Mouse (Mus musculus): ENCODE results near the gene Igflr1. TPM values are rescaled to one million over a fixed set of nuclear protein-coding genes. Genes with fewer than 3 reads are reported as not detected.

The Igflr1 gene
- polyA plus RNA-seq, 1 experiment from 2014 or later: 3.0 TPM

- H3K4me1 ChIP-seq (ENCODE audit: insufficient read depth): 0 out of 2 replicates have a peak, but pooled peaks cover 3% of the 10 kb centered on the region
- WGBS: 69% methylated on average over 10 of the region's 10 CpGs
- no peak for DNase-seq
- H3K36me3 ChIP-seq (ENCODE audit: insufficient read depth): no peaks in the 10 kb centered on the region
- TF ChIP-seq CTCF (IDR thresholded peaks at IDR 0.05; ENCODE audit: low read depth): no peak
- no peak overlapping the region for H3K9ac ChIP-seq
- no peaks in the 10 kb centered on the region for H3K27me3 ChIP-seq (ENCODE audit: insufficient read depth, low read length)
- H3K9me3 ChIP-seq (ENCODE audit: low read depth, low read length): no peaks in the 10 kb centered on the region
- H3K4me3 ChIP-seq (ENCODE audit: low read depth, low read length): no peak overlapping the region
- H3K27ac ChIP-seq (ENCODE audit: low read depth): no peak overlapping the region
- no peak overlapping the region for H3K4me2 ChIP-seq
- no peak for ATAC-seq (ENCODE audit: insufficient read depth)
Observed at GRCm38 (mm10) chr7:30593579-30594509, 28.6 kb downstream of the Igflr1 start.

- no peak for TF ChIP-seq CTCF (IDR thresholded peaks at IDR 0.05; ENCODE audit: low read depth)
- DNase-seq (no peak), ATAC-seq (ENCODE audit: insufficient read depth) (no peak)
- no peaks in the 10 kb centered on the region for H3K36me3 ChIP-seq (ENCODE audit: insufficient read depth)
- no peak overlapping the region for H3K9ac ChIP-seq
- no peaks in the 10 kb centered on the region for H3K27me3 ChIP-seq (ENCODE audit: insufficient read depth, low read length)
- H3K9me3 ChIP-seq (ENCODE audit: low read depth, low read length): no peaks in the 10 kb centered on the region
- H3K4me2 ChIP-seq: no peak overlapping the region
- H3K4me1 ChIP-seq (ENCODE audit: insufficient read depth): 0 out of 2 replicates have a peak, but pooled peaks cover 3% of the 10 kb centered on the region
- WGBS: 59% methylated on average over 4 of the region's 4 CpGs
- no peak overlapping the region for H3K27ac ChIP-seq (ENCODE audit: low read depth)
- H3K4me3 ChIP-seq (ENCODE audit: low read depth, low read length): no peak overlapping the region
Observed at GRCm38 (mm10) chr7:30594510-30595024, 29.3 kb downstream of the Igflr1 start.

- TF ChIP-seq CTCF (IDR thresholded peaks at IDR 0.05; ENCODE audit: low read depth): no peak
- WGBS: 66% methylated on average over 5 of the region's 5 CpGs
- Histone ChIP-seq H3K27ac (ENCODE audit: low read depth) (no peak overlapping the region), H3K4me3 (ENCODE audit: low read depth, low read length) (no peak overlapping the region), H3K4me1 (ENCODE audit: insufficient read depth) (no peaks in the 10 kb centered on the region; the same call in 1 of the 2 replicates), H3K9me3 (ENCODE audit: low read depth, low read length) (no peaks in the 10 kb centered on the region), H3K9ac (no peak overlapping the region), H3K4me2 (no peak overlapping the region), H3K27me3 (ENCODE audit: insufficient read depth, low read length) (no peaks in the 10 kb centered on the region), H3K36me3 (ENCODE audit: insufficient read depth) (no peaks in the 10 kb centered on the region)
- DNase-seq (no peak), ATAC-seq (ENCODE audit: insufficient read depth) (no peak)
Observed at GRCm38 (mm10) chr7:30596093-30596492, 30.9 kb downstream of the Igflr1 start.

GRCm38 (mm10) chr7:30596811-30597210, 31.6 kb downstream of the Igflr1 start:
- no peak overlapping the region for H3K9ac ChIP-seq
- no peaks in the 10 kb centered on the region; the same call in 1 of the 2 replicates for H3K4me1 ChIP-seq (ENCODE audit: insufficient read depth)
- WGBS: 55% methylated on average over 5 of the region's 5 CpGs
- no peaks in the 10 kb centered on the region for H3K27me3 ChIP-seq (ENCODE audit: insufficient read depth, low read length)
- no peak for TF ChIP-seq CTCF (IDR thresholded peaks at IDR 0.05; ENCODE audit: low read depth)
- H3K36me3 ChIP-seq (ENCODE audit: insufficient read depth): no peaks in the 10 kb centered on the region
- DNase-seq (no peak), ATAC-seq (ENCODE audit: insufficient read depth) (no peak)
- no peaks in the 10 kb centered on the region for H3K9me3 ChIP-seq (ENCODE audit: low read depth, low read length)
- H3K27ac ChIP-seq (ENCODE audit: low read depth): 0 out of 2 replicates have a peak overlapping the region, but pooled peaks have one; percentile 37
- H3K4me3 ChIP-seq (ENCODE audit: low read depth, low read length): no peak overlapping the region
- no peak overlapping the region for H3K4me2 ChIP-seq

- TF ChIP-seq CTCF (IDR thresholded peaks at IDR 0.05; ENCODE audit: low read depth): no peak
- peak within 1 kb of the TSS; percentile 87 for H3K27ac ChIP-seq (ENCODE audit: low read depth)
- no peak within 1 kb of the TSS for H3K4me3 ChIP-seq (ENCODE audit: low read depth, low read length)
- H3K9me3 ChIP-seq (ENCODE audit: low read depth, low read length): no peaks in the 10 kb centered on the region
- H3K36me3 ChIP-seq (ENCODE audit: insufficient read depth): no peaks in the 10 kb centered on the region
- DNase-seq (no peak), ATAC-seq (ENCODE audit: insufficient read depth) (no peak)
- 87% methylated on average over 12 of the region's 12 CpGs for WGBS
- no peak within 1 kb of the TSS for H3K9ac ChIP-seq
- no peaks in the 10 kb centered on the region for H3K27me3 ChIP-seq (ENCODE audit: insufficient read depth, low read length)
- peak within 1 kb of the TSS; percentile 43 for H3K4me2 ChIP-seq
- H3K4me1 ChIP-seq (ENCODE audit: insufficient read depth): no peaks in the 10 kb centered on the region; the same call in 1 of the 2 replicates
Observed at GRCm38 (mm10) chr7:30598786-30599185, 33.6 kb downstream of the Igflr1 start, which contains the start of gene Zbtb32. TSS of gene Zbtb32 (minus strand) at chr7:30598909.

DNA sequence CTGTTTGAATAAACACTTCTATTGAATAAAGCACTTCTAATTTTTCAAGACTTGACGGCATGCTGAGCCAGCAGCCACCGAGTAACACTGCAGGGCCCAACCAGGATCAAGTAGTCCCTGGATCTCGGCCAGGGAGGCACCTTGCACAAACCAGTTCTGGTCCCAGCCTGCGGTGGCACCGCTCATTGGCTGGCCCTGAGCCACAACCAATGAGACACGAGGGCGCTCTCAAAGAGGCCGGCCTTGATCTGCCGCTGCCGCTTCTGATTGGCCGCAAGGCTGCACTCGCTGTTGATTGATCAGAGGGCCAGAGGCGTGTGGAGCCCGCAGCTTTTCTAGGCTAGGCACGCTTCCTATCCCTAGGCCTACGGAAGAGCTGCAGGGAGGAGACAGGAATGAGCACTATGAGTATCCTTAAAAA, 34.7 kb downstream of the Igflr1 start:
- Histone ChIP-seq H3K27ac (ENCODE audit: low read depth) (peak overlapping the region; percentile 88), H3K9ac (no peak overlapping the region)
- peak; percentile 95 for ATAC-seq (ENCODE audit: insufficient read depth)

DNA sequence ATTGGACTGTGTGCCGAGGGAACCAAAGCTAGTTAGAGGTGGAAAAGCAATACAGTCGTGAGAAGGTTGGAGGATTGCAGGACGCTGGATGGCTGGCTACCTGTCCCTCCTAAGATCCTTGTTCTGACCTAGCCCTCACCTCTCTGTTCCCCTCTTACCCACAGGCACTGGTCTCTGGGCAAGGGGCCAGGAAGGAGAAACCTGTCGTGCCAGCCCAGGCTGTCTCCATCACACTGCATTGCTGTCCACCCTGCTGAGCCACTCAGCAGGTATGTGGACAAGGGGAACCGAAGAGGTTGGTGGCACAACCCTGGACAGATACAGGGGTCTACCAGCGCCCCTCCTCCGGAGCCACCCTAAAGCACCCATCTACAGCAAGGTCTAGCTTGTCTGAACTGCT, 35.4 kb downstream of the Igflr1 start:
- Histone ChIP-seq H3K9ac (no peak overlapping the region), H3K4me2 (peak overlapping the region; percentile 35; the same call in 1 of the 2 replicates), H3K4me1 (ENCODE audit: insufficient read depth) (no peaks in the 10 kb centered on the region; the same call in 1 of the 2 replicates), H3K36me3 (ENCODE audit: insufficient read depth) (no peaks in the 10 kb centered on the region), H3K27ac (ENCODE audit: low read depth) (peak overlapping the region; percentile 88), H3K9me3 (ENCODE audit: low read depth, low read length) (no peaks in the 10 kb centered on the region), H3K4me3 (ENCODE audit: low read depth, low read length) (no peak overlapping the region), H3K27me3 (ENCODE audit: insufficient read depth, low read length) (no peaks in the 10 kb centered on the region)
- 56% methylated on average over 7 of the region's 7 CpGs for WGBS
- ATAC-seq (ENCODE audit: insufficient read depth) (peak; percentile 37; the same call in 1 of the 2 replicates), DNase-seq (peak; percentile 57)
- no peak for TF ChIP-seq CTCF (IDR thresholded peaks at IDR 0.05; ENCODE audit: low read depth)

More for the DNA sequence above, 34.7 kb downstream of the Igflr1 start:
- under 1% methylated on average over 16 of the region's 16 CpGs for WGBS
- Histone ChIP-seq H3K36me3 (ENCODE audit: insufficient read depth) (no peaks in the 10 kb centered on the region), H3K4me2 (peak overlapping the region; percentile 43), H3K4me1 (ENCODE audit: insufficient read depth) (no peaks in the 10 kb centered on the region; the same call in 1 of the 2 replicates), H3K4me3 (ENCODE audit: low read depth, low read length) (no peak overlapping the region), H3K9me3 (ENCODE audit: low read depth, low read length) (no peaks in the 10 kb centered on the region), H3K27me3 (ENCODE audit: insufficient read depth, low read length) (no peaks in the 10 kb centered on the region)
- TF ChIP-seq CTCF (IDR thresholded peaks at IDR 0.05; ENCODE audit: low read depth): no peak
- peak; percentile 97 for DNase-seq
